Mouse (Mus musculus) neural tube, embryonic 13.5 days (tissue): Measurements from ENCODE around the gene Dnttip2. TPM values are rescaled to one million over a fixed set of nuclear protein-coding genes. Genes with fewer than 3 reads are reported as not detected.
"Not testable (repeated sequence)": the region's sequence is repeated elsewhere in the genome, so short reads cannot be mapped to it uniquely, and the experiment has no call there.

Experiments
- ATAC-seq: fragments of 200-750 bp; cut with Nextera tagmentation; 2 replicates; pipeline ENCODE4 v1.8.0; 2017; ENCODE audit warnings: low read depth, mild to moderate bottlenecking, moderate TSS enrichment, moderate library complexity
- H3K27ac ChIP-seq: fragments of 300-500 bp; sonication (generic); replicated peaks from 2 replicates; pipeline ENCODE4 v1.5.1; 2015; ENCODE audit warnings: moderate library complexity, mild to moderate bottlenecking, inconsistent platforms
- H3K27me3 ChIP-seq: fragments of 300-500 bp; sonication (generic); 2 replicates; pipeline ENCODE4 v1.6.1; 2015; ENCODE audit warnings: mild to moderate bottlenecking, inconsistent platforms
- H3K36me3 ChIP-seq: fragments of 300-500 bp; sonication (generic); 2 replicates; pipeline ENCODE4 v1.6.1; 2015; ENCODE audit warnings: mild to moderate bottlenecking, inconsistent platforms
- H3K4me1 ChIP-seq: fragments of 300-500 bp; sonication (generic); replicated peaks from 2 replicates; pipeline ENCODE4 v1.6.1; 2015; ENCODE audit warnings: inconsistent platforms
- H3K4me2 ChIP-seq: fragments of 300-500 bp; sonication (generic); 2 replicates; pipeline ENCODE4 v1.6.1; 2015; ENCODE audit warnings: inconsistent platforms, mild to moderate bottlenecking, moderate library complexity
- H3K4me3 ChIP-seq: fragments of 300-500 bp; sonication (generic); 2 replicates; pipeline ENCODE4 v1.5.1; 2015; ENCODE audit warnings: mild to moderate bottlenecking, inconsistent platforms
- H3K9ac ChIP-seq: fragments of 300-500 bp; sonication (generic); 2 replicates; pipeline ENCODE4 v1.6.1; 2015; ENCODE audit warnings: moderate library complexity, mild to moderate bottlenecking, inconsistent platforms
- H3K9me3 ChIP-seq: fragments of 300-500 bp; sonication (generic); 2 replicates; pipeline ENCODE4 v1.6.1; 2016; ENCODE audit warnings: inconsistent platforms
- WGBS: fragments of 180-500 bp; shearing (Covaris S2); methylation state at CpG from one replicate; pipeline ENCODE4 v1.1.7; 2015; 5-methylcytosine and 5-hydroxymethylcytosine counted together
- polyA plus RNA-seq: library from polyadenylated mRNA; unstranded; fragments of >200 nt; fragmentation: Nextera tagmentation; extraction: Ambion mirVana; gene quantifications from 2 replicates; pipeline ENCODE4 v1.2.1, GENCODE M21; 2015

The Dnttip2 gene
- 56.6 and 61.0 TPM in 2 replicates for polyA plus RNA-seq

DNA sequence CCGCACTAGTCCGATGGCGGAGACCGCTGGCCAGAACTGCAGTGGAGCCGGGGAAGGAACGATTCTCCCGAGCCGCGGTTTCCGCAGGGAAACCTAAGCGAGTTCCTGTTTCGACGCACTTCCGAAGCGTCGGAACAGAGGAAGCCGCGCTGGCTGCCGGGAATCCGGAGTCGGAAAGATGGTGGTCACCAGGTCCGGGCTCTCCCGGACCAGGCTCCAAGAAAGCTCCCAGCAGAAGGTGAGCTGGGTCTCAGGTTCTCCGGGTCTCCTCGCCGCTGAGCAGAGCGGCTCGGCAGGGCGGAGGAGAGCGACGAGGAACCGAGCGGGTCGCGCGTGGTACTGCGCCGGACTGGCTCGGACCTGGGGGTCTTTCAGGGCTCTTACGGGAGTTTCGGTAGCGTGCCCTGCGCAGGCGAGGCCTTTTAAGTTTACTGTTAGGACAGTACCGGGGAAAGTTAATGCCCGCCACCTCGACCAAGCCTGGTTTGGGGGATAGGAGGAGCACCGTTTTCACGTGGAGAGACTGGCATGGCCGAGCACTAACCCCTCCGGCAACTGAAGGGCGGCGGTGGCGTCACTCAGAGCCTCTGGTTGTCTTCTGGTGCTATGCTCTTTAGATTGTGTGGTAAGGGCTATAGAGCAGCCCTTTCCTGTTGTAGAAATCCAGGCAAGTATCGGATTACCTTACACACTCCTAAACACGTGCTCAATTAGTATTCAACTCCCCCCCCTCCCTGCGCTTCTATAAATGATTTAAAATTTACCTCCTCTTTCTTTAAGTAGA lies at the start of gene Dnttip2:
TSS of gene Dnttip2 (plus strand) at position 148 of the 784 bp plus-strand sequence.
- H3K9me3 ChIP-seq: no peaks in the 10 kb centered on the region
- H3K36me3 ChIP-seq: peaks cover 43% of the 10 kb centered on the region
- H3K9ac ChIP-seq: peak within 1 kb of the TSS; percentile 84
- H3K27me3 ChIP-seq: no peaks in the 10 kb centered on the region
- ATAC-seq: peak; percentile 95
- H3K27ac ChIP-seq: peak within 1 kb of the TSS; percentile 65
- peak within 1 kb of the TSS; percentile 66 for H3K4me3 ChIP-seq
- under 1% methylated on average over 57 of the region's 57 CpGs for WGBS
- peak within 1 kb of the TSS; percentile 75 for H3K4me2 ChIP-seq
- peaks cover 41% of the 10 kb centered on the region for H3K4me1 ChIP-seq

- not testable (repeated sequence) for H3K27ac ChIP-seq, H3K9me3 ChIP-seq, H3K4me3 ChIP-seq, ATAC-seq, H3K4me1 ChIP-seq, H3K27me3 ChIP-seq, H3K36me3 ChIP-seq, H3K9ac ChIP-seq, H3K4me2 ChIP-seq
- 77% methylated on average over 6 of the region's 6 CpGs for WGBS
Measured at GRCm38 (mm10) chr3:122226972-122227371, 47.2 kb upstream of the Dnttip2 start.

DNA sequence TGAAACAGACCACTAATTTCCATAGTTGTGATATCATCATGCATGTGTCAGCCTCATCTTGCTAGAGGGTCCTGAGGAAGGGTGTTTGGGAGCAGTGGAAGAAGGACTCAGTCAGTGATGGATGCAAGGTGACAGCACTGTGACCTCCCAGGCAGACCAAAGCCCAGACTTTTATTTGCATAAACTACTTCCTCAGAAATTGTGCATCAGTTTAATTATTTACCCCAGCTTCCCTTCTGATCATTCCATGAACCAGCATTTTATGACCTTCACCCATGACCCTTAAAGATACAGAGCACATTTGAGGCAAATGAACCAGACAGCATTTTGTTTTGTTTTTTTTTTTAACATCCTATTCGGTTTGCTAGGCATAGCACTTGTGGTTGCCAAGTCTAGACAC lies 38.4 kb upstream of the Dnttip2 start:
- Histone ChIP-seq H3K27ac (no peak overlapping the region), H3K36me3 (no peaks in the 10 kb centered on the region), H3K9me3 (no peaks in the 10 kb centered on the region), H3K9ac (no peak overlapping the region), H3K4me3 (no peak overlapping the region), H3K27me3 (no peaks in the 10 kb centered on the region), H3K4me2 (no peak overlapping the region), H3K4me1 (no peaks in the 10 kb centered on the region)
- ATAC-seq: no peak
- WGBS: 55% methylated on average over 1 of the region's 1 CpGs

GRCm38 (mm10) chr3:122242876-122243275 lies 31.3 kb upstream of the Dnttip2 start:
- Histone ChIP-seq H3K27ac (no peak overlapping the region), H3K4me1 (peaks cover 16% of the 10 kb centered on the region), H3K4me2 (no peak overlapping the region), H3K9me3 (no peaks in the 10 kb centered on the region), H3K27me3 (no peaks in the 10 kb centered on the region), H3K4me3 (no peak overlapping the region), H3K36me3 (no peaks in the 10 kb centered on the region), H3K9ac (no peak overlapping the region)
- 50% methylated on average over 6 of the region's 6 CpGs for WGBS
- ATAC-seq: no peak

DNA sequence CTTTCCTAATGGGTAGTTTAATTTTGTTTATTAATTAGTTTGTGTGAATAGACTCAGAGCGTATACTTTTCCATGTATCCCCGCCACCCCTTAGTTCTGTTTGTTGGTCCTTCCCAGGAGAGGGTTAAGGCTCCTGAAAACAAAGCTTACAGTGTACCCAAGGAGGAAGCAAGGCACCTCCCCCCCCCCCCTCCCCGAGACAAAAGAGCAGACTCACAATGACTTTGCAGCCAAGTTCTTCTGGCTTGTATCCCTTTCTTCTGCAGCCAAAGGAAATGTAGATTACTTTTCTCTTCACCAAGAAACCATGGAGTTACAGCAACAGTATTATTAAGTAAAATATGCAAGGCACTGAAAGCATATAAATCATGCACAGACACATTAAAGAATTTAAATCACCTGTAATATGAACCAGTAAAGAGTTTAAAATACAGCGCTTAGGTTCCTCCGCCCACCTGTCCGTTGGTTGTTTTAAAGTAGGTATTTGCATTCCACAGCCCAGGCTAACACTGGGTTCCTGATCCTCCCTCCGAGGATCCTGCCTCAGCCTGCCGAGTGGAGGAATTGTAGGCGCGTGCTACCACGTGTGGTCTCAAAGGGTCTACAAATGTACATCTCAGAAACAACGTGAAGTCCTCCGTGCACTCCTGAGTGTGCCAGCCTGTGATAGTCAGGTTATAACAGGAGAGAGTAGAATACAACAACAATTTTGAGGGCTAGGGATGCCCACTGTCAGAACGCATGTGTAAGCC lies 30.6 kb upstream of the Dnttip2 start:
- Histone ChIP-seq H3K36me3 (no peaks in the 10 kb centered on the region), H3K27ac (no peak overlapping the region), H3K9ac (no peak overlapping the region), H3K4me2 (no peak overlapping the region), H3K9me3 (no peaks in the 10 kb centered on the region), H3K4me3 (no peak overlapping the region), H3K27me3 (no peaks in the 10 kb centered on the region), H3K4me1 (peaks cover 17% of the 10 kb centered on the region)
- no peak for ATAC-seq
- WGBS: 48% methylated on average over 14 of the region's 14 CpGs

GRCm38 (mm10) chr3:122244759-122245158 lies 29.4 kb upstream of the Dnttip2 start:
- 0 out of 2 replicates have a peak overlapping the region, but pooled peaks have one; percentile 95 for H3K27ac ChIP-seq
- H3K4me2 ChIP-seq: peak overlapping the region; percentile 68
- H3K27me3 ChIP-seq: no peaks in the 10 kb centered on the region
- peaks cover 17% of the 10 kb centered on the region for H3K4me1 ChIP-seq
- peak overlapping the region; percentile 82 for H3K4me3 ChIP-seq
- ATAC-seq: no peak
- no peaks in the 10 kb centered on the region for H3K36me3 ChIP-seq
- H3K9me3 ChIP-seq: no peaks in the 10 kb centered on the region
- H3K9ac ChIP-seq: peak overlapping the region; percentile 63
- WGBS: 49% methylated on average over 6 of the region's 6 CpGs

GRCm38 (mm10) chr3:122245215-122245877 lies 28.8 kb upstream of the Dnttip2 start, which contains the start of gene Gclm:
TSS of gene Gclm (plus strand) at chr3:122245557.
- ATAC-seq: peak; percentile 99
- H3K9me3 ChIP-seq: no peaks in the 10 kb centered on the region
- peak within 1 kb of the TSS; percentile 82 for H3K4me3 ChIP-seq
- H3K4me1 ChIP-seq: peaks cover 17% of the 10 kb centered on the region
- H3K36me3 ChIP-seq: no peaks in the 10 kb centered on the region
- H3K9ac ChIP-seq: peak within 1 kb of the TSS; percentile 93
- H3K4me2 ChIP-seq: peak within 1 kb of the TSS; percentile 68
- H3K27ac ChIP-seq: peak within 1 kb of the TSS; percentile 95
- H3K27me3 ChIP-seq: no peaks in the 10 kb centered on the region
- under 1% methylated on average over 80 of the region's 90 CpGs for WGBS

- H3K27me3 ChIP-seq: no peaks in the 10 kb centered on the region
- peak overlapping the region; percentile 93 for H3K9ac ChIP-seq
- H3K36me3 ChIP-seq: no peaks in the 10 kb centered on the region
- ATAC-seq: peak; percentile 68
- peak overlapping the region; percentile 68 for H3K4me2 ChIP-seq
- H3K9me3 ChIP-seq: no peaks in the 10 kb centered on the region
- peaks cover 17% of the 10 kb centered on the region for H3K4me1 ChIP-seq
- H3K4me3 ChIP-seq: peak overlapping the region; percentile 82
- peak overlapping the region; percentile 95 for H3K27ac ChIP-seq
- WGBS: under 1% methylated on average over 47 of the region's 50 CpGs
Measured at GRCm38 (mm10) chr3:122245878-122246332, 28.3 kb upstream of the Dnttip2 start.

DNA sequence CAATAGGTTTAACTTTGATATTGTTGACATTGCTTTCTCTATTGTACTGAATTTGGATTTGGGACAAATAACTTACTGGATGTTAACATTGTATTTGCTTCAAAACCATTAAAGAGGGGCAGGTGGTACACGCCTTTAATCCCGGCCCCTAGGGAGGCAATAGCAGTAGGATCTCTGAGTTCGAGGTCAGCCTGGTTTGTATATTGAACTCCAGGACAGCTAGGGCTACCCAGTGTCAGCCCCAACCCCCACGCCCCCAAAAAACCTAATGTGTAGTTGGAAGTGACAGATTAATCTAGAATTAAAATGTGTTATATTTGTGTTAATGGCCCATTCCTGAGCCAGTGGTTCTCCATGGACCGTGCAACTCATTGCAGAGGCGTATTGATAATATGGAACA lies 27.8 kb upstream of the Dnttip2 start:
- ATAC-seq: no peak
- peak overlapping the region; percentile 95 for H3K27ac ChIP-seq
- H3K4me1 ChIP-seq: peaks cover 17% of the 10 kb centered on the region
- no peaks in the 10 kb centered on the region for H3K9me3 ChIP-seq
- H3K9ac ChIP-seq: peak overlapping the region; percentile 93
- H3K27me3 ChIP-seq: no peaks in the 10 kb centered on the region
- H3K4me3 ChIP-seq: peak overlapping the region; percentile 82
- H3K36me3 ChIP-seq: no peaks in the 10 kb centered on the region
- peak overlapping the region; percentile 68 for H3K4me2 ChIP-seq
- 25% methylated on average over 6 of the region's 6 CpGs for WGBS

DNA sequence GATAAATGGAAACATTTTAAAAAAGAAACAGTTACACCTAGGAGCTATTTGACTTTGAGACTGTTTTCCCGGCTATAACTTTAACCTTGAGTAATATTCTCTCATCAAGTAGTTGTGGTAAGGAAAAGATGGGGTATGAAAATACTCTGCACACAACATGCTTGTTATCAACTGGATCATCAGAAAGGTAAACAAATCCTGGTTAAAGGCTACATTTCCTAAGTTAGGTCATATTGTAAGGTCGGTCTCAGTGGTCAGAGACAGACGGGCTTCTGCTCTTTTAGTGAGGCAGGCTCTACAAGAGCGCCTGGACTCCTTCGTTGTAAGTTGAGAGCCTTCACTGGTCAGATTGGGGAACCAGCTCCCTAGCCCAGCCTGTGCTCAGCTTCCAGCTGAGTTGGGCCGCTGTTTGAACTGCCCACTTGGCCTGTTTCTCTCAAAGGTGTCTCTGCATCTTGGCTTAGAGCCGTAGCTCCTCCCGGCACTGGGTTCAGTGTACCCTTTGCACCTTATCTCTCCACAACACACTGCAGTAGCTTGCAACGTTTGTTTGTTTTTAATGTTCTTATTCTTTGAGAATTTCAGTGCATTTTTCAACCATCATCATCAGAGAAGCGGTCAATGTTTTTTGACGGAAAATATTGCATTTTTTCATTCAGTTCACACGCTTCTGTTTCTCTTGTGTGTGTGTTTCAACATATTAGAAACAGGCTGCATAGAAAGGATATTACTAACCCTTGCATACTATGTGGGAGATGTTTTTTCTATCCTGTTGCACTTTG lies 27.0 kb upstream of the Dnttip2 start:
- Histone ChIP-seq H3K4me3 (peak overlapping the region; percentile 82), H3K9ac (peak overlapping the region; percentile 93), H3K36me3 (no peaks in the 10 kb centered on the region), H3K4me1 (peaks cover 17% of the 10 kb centered on the region), H3K4me2 (peak overlapping the region; percentile 68), H3K27me3 (no peaks in the 10 kb centered on the region), H3K27ac (no peak overlapping the region), H3K9me3 (no peaks in the 10 kb centered on the region)
- 68% methylated on average over 12 of the region's 12 CpGs for whole genome bisulfite sequencing
- no peak for ATAC-seq

DNA sequence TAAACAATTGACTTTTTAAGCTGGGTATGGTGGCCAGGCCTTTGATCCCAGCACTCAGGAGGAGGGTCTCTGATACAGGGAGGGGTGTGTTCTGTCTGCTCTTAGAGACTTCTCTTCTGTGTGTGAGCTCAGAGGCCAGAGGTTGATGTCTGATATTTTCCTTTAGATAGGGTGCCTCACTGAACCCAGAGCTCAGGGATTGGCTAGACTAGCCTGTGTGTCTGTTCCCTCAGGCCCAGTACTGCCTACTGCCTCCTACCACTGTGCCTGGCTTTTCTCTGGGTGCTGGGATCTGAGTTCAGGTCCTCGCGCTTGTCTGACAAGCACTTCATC lies 26.5 kb upstream of the Dnttip2 start:
- Histone ChIP-seq H3K4me1 (peaks cover 17% of the 10 kb centered on the region), H3K9ac (peak overlapping the region; percentile 93), H3K9me3 (no peaks in the 10 kb centered on the region), H3K4me3 (peak overlapping the region; percentile 82), H3K4me2 (peak overlapping the region; percentile 68), H3K36me3 (no peaks in the 10 kb centered on the region), H3K27ac (no peak overlapping the region), H3K27me3 (no peaks in the 10 kb centered on the region)
- no peak for ATAC-seq
- 97% methylated on average over 2 of the region's 2 CpGs for WGBS
